Mouse (Mus musculus): ENCODE measurements around the gene Smcr8. TPM values are rescaled to one million over a fixed set of nuclear protein-coding genes. Genes with fewer than 3 reads are reported as not detected.

The Smcr8 gene
- total and polyA plus RNA-seq, 3 experiments = 17.0 to 20.5 TPM; not detected in 1

DNA sequence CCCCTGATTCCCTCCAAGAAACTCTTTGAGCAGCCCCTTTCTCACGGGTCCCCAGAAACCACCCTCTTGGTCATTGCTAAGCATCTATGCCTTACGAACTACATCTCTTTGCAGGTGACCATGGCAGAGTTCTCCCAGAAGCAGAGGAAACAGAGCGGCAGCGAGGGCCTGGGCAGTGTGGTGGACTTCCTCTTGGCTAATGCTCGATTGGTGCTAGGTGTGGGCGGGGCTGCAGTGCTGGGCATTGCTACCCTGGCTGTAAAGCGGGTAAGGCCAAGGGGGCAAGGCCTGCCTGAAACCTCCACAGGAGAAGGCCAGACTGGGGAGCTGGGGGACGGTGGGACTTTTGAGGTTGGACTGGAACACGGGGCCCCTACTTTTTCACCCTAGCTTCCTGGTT lies 47.2 kb upstream of the Smcr8 start:
- Histone ChIP-seq H3K4me1 (ENCODE audit: control insufficient read depth in 1 of 2, insufficient read depth in 2 of 2, low read length in 2 of 2) (peaks cover 3 to 20% of the 10 kb centered on the region in 2 experiments; a peak in 3 of 4 replicates), H3K9me3 (replicated peaks; ENCODE audit: insufficient read depth, low read length) (no peaks in the 10 kb centered on the region), H3K36me3 (ENCODE audit: control insufficient read depth in 1 of 2, insufficient read depth in 2 of 2, low read length in 2 of 2) (peaks cover 0 to 5% of the 10 kb centered on the region in 2 experiments; a peak in 2 of 4 replicates), H3K9ac (ENCODE audit: control insufficient read depth, low read depth, low read length, poor library complexity, severe bottlenecking) (no peak overlapping the region), H3K27ac (ENCODE audit: control insufficient read depth, low read depth, low read length) (no peak overlapping the region), H3K27me3 (ENCODE audit: control insufficient read depth in 1 of 2, insufficient read depth in 2 of 2, low read length in 2 of 2) (no peaks in the 10 kb centered on the region), H3K79me2 (ENCODE audit: control insufficient read depth, insufficient read depth, low read length, poor library complexity) (peaks cover 5% of the 10 kb centered on the region), H3K4me3 (ENCODE audit: control insufficient read depth in 1 of 2, insufficient read depth in 1 of 2, low read depth in 2 of 2, low read length in 2 of 2) (no peak overlapping the region)
- DNase-seq (ENCODE audit: low read depth, low spot score) = no peak
- TF ChIP-seq ELF1 (IDR thresholded peaks at IDR 0.05; ENCODE audit: low read depth, low read length) = no peak
- no peak for TF ChIP-seq MYC (IDR thresholded peaks at IDR 0.05; ENCODE audit: low read depth, low read length)
- no peak for TF ChIP-seq SMC3 (IDR thresholded peaks at IDR 0.05; ENCODE audit: low read depth, low read length)
- TF ChIP-seq GATA1 (IDR thresholded peaks at IDR 0.05; ENCODE audit: low read depth, low read length) = no peak

DNA sequence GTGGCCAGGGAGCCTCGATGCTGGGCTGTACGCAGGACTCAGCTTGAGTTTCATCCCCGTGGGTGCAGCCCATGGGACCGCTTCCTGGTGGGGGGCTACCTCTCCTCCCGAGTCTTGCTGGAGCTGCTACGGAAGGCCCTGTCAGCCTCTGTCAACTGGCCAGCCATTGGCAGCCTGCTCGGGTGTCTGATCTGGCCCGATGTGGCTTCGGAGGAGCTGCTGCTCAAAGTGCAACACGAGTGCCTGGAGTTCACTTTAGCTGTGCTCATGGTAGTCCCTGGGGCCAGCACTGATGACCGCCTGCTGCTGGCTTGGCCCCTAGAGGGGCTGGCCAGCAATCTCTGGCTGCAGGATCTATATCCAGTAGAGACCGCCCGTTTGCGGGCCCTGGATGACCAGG lies 46.1 kb upstream of the Smcr8 start:
- DNase-seq (ENCODE audit: low read depth, low spot score) = no peak
- H3K4me3 ChIP-seq (ENCODE audit: control insufficient read depth in 1 of 2, insufficient read depth in 1 of 2, low read depth in 2 of 2, low read length in 2 of 2) = no peak overlapping the region
- H3K27me3 ChIP-seq (ENCODE audit: control insufficient read depth in 1 of 2, insufficient read depth in 2 of 2, low read length in 2 of 2) = no peaks in the 10 kb centered on the region
- peaks cover 3 to 17% of the 10 kb centered on the region in 2 experiments; a peak in 3 of 4 replicates for H3K4me1 ChIP-seq (ENCODE audit: control insufficient read depth in 1 of 2, insufficient read depth in 2 of 2, low read length in 2 of 2)
- H3K79me2 ChIP-seq (ENCODE audit: control insufficient read depth, insufficient read depth, low read length, poor library complexity) = peaks cover 4% of the 10 kb centered on the region
- TF ChIP-seq RAD21 (IDR thresholded peaks at IDR 0.05; ENCODE audit: low read depth, low read length) = no peak
- TF ChIP-seq POLR2A (IDR thresholded peaks at IDR 0.05; ENCODE audit: control insufficient read depth in 1 of 2, insufficient read depth in 1 of 2, low read depth in 1 of 2, low read length in 2 of 2, poor library complexity in 1 of 2) = 0 out of 4 replicates have a peak, but pooled peaks of 1 of the 2 experiments have one; percentile 23
- H3K9me3 ChIP-seq (replicated peaks; ENCODE audit: insufficient read depth, low read length) = no peaks in the 10 kb centered on the region
- H3K9ac ChIP-seq (ENCODE audit: control insufficient read depth, low read depth, low read length, poor library complexity, severe bottlenecking) = no peak overlapping the region
- H3K27ac ChIP-seq (ENCODE audit: control insufficient read depth, low read depth, low read length) = no peak overlapping the region
- H3K36me3 ChIP-seq (ENCODE audit: control insufficient read depth in 1 of 2, insufficient read depth in 2 of 2, low read length in 2 of 2) = peaks cover 0 to 4% of the 10 kb centered on the region in 2 experiments; a peak in 2 of 4 replicates

DNA sequence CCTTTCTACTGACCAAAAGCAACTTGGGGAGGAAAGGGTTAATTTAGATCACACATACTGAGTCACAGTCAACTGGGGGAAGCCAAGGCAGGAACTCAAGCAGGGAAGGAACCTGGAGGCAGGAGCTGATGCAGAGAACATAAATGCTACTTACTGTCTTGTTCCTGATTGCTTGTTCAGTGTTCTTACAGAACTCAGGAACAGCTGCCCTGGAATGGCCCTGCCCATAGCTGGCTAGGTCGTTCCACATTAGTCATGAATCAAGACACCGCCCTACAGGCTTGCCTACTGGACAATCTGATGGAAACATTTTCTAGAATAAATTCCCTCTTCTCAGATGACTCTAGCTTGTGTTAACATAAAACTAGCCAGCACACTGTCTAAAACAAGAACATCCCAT lies 43.1 kb upstream of the Smcr8 start:
- H3K27me3 ChIP-seq (ENCODE audit: control insufficient read depth in 1 of 2, insufficient read depth in 2 of 2, low read length in 2 of 2) = no peaks in the 10 kb centered on the region
- H3K36me3 ChIP-seq (ENCODE audit: control insufficient read depth in 1 of 2, insufficient read depth in 2 of 2, low read length in 2 of 2) = no peaks in the 10 kb centered on the region
- H3K9ac ChIP-seq (ENCODE audit: control insufficient read depth, low read depth, low read length, poor library complexity, severe bottlenecking) = no peak overlapping the region
- H3K4me1 ChIP-seq (ENCODE audit: control insufficient read depth in 1 of 2, insufficient read depth in 2 of 2, low read length in 2 of 2) = peaks cover 0 to 2% of the 10 kb centered on the region in 2 experiments; a peak in 1 of 4 replicates
- peak; percentile 18 for DNase-seq (ENCODE audit: low read depth, low spot score)
- TF ChIP-seq ZC3H11A (IDR thresholded peaks at IDR 0.05; ENCODE audit: low read depth, low read length) (no peak), SIN3A (IDR thresholded peaks at IDR 0.05; ENCODE audit: low read length) (no peak), TAL1 (IDR thresholded peaks at IDR 0.05; ENCODE audit: low read length) (no peak), MAX (IDR thresholded peaks at IDR 0.05; ENCODE audit: low read length) (no peak), USF2 (IDR thresholded peaks at IDR 0.05; ENCODE audit: borderline replicate concordance in 1 of 2, insufficient read depth in 1 of 2, low read depth in 1 of 2, low read length in 2 of 2) (no peak)
- H3K4me3 ChIP-seq (ENCODE audit: control insufficient read depth in 1 of 2, insufficient read depth in 1 of 2, low read depth in 2 of 2, low read length in 2 of 2) = no peak overlapping the region
- H3K9me3 ChIP-seq (replicated peaks; ENCODE audit: insufficient read depth, low read length) = no peaks in the 10 kb centered on the region
- no peaks in the 10 kb centered on the region for H3K79me2 ChIP-seq (ENCODE audit: control insufficient read depth, insufficient read depth, low read length, poor library complexity)
- no peak overlapping the region for H3K27ac ChIP-seq (ENCODE audit: control insufficient read depth, low read depth, low read length)

All from MEL (cell line).